Mouse (Mus musculus) liver, embryonic 14.5 days (tissue): Measurements from ENCODE around the gene Cacng8.

Experiments
- CTCF ChIP-seq: IDR thresholded peaks from 2 replicates; pipeline ENCODE4 v1.5.1; 2016; ENCODE audit warnings: antibody characterized with exemption, low read depth, control low read depth
- EP300 ChIP-seq: IDR thresholded peaks from 2 replicates; pipeline ENCODE4 v1.6.1; 2016; ENCODE audit warnings: antibody characterized with exemption, low read depth

DNA sequence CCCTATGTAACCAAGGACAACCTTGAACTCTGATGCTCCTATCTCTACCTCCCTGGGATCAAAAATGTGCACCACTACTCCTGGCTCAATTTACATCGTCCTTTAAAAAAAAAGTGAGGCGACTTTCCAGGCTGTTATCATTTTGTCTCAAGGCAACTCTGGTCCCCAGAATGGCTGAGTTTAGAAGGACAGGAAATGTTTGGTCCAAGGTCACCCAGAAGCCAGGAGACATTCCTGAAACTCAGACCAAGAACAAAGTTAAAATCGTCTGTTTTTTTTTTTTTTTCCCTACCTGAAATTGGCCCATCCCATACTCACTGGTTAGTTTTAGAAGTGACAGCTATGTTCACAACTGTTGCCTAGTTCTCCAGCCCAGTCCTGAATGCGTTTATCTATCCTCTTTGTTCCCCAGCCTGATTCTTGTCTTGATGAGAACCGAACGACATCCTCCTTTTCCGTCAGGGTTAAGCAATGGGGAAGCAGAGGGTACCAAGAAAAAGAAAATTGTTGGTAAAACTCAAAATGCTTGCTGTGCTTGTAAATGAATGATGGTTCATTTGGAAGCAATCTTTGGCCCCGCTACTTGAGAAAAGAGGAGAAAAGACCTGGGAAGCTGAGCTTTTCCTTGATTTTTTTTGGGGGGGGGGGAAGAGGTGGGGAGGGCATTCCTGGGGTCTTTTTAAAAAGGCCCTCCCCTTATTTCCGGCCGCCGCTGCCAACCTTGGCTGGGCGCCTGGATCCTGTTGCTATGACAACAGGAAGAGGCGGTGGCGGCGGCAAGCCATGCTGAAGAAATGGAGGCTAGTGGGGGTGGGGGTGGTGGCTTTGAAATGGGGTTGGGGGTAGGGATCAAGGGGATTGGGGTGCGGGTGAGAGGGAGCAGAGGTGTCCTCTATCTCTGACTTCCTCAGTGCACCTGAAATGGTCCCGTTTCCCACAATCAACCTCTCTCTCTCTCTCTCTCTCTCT lies 755 bp upstream of the Cacng8 start:
- TF ChIP-seq EP300 = no peak
- no peak for TF ChIP-seq CTCF
